Mouse (Mus musculus): Measurements from ENCODE around the gene Tal1.

The Tal1 gene

DNA sequence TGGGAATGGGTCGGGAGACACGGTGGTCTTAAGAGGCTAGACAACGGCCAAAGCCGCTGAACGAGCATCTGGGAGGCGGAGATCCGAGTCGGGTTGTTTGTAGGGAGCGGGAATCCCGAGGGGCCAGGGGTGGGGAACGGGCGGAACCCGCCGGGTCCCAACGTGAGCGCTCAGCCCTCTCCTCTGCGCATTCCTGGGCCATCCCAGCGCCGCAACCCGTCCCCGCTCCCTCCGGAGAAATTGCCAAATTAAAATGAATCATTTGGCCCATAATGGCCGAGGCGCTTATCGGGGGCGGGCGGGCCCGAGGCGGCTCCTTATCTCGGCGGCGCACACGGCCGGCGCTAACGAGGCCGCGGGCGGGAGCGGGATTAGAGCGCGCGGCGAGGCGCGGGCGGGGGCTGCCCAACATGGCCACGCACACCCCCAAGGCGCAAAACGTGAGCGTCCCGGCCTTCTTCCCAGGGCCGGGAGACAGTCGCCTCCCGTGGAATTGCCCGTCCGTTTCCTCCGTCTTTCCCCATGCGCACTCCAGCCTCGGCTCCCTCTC, at the start of gene Tal1:
Gene Tal1 (plus strand): TSS at position 56 of the 550 bp plus-strand sequence.
- no peak for DNase-seq

DNA sequence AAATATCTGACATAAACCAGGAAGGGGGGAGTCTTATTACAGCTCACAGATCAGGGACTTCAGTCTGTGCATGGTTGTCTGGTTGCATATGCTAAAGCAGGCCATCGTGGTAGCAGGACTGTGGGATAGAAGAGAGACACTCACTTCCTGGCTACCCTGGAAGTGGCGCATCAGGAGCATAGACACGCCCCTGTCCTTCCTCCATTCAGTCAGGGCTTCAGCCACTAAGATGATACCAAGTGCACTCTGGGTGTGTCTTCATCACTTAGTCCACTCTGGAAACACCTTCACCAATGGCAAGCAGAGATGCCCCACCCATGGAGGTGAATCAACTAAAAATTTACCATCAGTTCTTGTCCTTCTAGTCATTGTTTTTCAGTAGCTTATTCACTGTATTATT, 42.0 kb upstream of the Tal1 start:
- DNase-seq, result no peak

GRCm38 (mm10) chr4:115019997-115020396, 36.2 kb upstream of the Tal1 start:
- DNase-seq, result no peak

DNA sequence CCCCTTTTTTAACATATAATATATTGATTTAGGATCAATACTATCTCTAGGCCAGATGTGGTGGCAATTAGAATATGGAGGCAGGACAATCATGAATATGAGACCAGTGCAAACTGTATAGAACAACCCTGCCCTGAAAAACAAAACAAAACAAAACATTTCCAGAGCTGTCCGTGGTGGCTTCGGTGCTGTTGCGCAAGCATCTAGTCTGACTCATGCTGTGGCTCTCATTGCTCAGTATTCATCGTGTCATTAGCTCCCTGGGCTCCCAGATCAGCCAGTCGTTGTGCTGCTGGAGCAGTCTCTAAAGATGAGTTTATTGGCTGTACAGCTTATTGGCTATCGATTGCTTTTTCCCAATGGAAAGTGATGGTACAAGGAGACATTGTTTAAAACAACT, 21.2 kb upstream of the Tal1 start:
- DNase-seq, result no peak

DNA sequence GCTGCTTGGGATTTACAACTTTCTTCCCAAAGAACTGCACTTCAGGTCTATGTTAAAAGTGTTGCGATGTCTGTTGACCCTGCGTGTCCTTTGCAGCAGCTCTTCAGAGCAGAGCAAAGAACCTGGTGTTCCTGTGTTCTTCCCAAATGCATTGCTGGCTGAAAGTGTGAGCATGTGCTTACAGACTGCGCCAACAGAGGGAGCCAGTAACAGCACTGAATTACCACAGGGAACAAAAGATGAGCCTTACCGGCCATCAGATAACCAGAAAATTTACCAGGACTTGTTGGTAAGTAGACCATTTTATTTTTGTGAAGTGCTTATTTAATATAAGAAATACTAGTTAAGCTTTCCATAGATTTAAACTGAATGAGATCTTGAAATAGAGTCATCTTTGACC, 18.0 kb upstream of the Tal1 start:
- DNase-seq, result peak; percentile 35

GRCm38 (mm10) chr4:115045621-115046020, 10.6 kb upstream of the Tal1 start:
- DNase-seq, result no peak

- DNase-seq, result peak; percentile 56
Observed at GRCm38 (mm10) chr4:115047750-115048149, 8.5 kb upstream of the Tal1 start.

- DNase-seq, result no peak
Observed at GRCm38 (mm10) chr4:115048190-115048589, 8.0 kb upstream of the Tal1 start.

- no peak for DNase-seq
Observed at GRCm38 (mm10) chr4:115051245-115051644, 5.0 kb upstream of the Tal1 start.

- peak; percentile 52 for DNase-seq
Observed at GRCm38 (mm10) chr4:115052343-115053005, 3.8 kb upstream of the Tal1 start.

DNA sequence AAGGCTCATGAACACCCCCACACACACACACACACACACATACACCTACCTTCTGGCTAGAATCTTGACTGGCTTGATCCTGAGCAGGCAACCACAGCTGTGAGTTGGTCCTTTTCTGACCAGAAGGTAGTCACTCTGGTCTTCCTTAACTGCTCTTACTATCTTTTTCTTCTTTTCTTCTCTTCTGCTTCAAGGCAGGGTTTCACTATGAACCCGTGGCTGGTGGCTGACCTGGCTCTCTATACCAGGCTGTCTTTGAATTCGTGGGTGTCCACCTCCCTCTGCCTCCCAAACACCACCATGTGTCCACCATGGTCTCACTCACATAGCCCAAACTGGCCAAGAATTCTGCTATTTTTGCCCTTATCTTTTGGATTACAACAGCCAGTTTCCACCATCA, 1.2 kb upstream of the Tal1 start:
- DNase-seq, result no peak

GRCm38 (mm10) chr4:115055691-115056090, 535 bp upstream of the Tal1 start:
- DNase-seq, result no peak

DNA sequence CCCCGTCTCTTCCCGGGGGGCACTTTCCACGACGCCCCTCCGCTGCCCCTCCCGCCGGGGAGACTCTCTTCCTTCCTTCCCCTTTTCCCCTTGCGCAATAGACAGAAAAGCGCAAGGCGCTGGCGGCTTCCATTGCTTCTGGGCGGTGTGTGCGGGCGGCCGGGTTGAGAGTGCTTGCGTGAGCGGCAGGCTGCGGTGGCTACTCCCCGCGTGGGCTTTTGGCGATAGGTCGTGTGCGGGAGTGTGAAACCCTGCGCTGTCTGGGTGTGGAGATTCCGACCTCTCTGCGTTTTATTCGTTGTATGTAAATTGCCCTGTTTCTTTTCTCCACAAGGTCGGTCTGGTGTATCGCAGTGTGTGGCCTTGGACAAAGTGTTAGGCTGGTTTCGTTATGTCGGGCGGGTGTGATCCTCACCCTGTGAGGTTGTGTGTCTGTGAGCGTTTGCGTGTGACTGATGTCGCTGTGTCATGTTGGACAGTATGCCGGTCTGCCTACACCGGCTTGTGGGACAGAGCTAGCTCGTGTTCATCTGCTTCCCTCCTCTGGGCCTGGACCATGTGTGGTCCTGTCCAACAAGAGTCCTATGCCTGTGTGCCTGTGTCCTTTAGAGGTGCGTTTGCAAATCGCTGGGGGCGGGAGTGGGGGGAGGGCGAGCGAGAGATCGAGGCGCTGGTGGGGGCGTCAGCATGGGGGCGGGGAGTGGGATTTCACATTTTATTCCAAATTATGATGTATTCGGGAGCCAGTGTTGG, 871 bp downstream of the Tal1 start:
- DNase-seq, result peak; percentile 26

GRCm38 (mm10) chr4:115057674-115058316, 1.6 kb downstream of the Tal1 start:
- no peak for DNase-seq

DNA sequence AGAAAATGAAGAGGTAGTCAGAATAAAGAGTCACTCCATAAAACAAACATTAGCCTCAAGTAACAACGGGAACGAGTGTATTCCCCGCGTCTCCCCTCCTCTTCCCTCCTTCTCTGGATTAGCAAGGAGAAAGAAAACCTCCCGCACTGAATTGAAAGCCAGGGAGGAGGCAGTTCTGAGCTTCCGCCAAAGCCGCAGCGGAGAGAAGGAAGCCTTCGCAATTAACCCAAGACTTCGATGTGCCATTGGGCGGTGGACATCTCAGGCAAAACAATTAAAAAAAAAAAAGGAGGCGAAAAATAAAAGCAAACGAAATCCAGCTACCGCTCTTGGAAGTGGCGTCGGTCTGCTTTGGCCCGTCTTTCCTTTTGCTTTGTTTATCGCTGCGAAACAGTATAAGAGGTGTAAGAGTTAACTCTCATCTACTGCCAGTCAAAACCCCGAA, 2.1 kb downstream of the Tal1 start:
- no peak for DNase-seq

GRCm38 (mm10) chr4:115058871-115059590, 2.8 kb downstream of the Tal1 start:
- no peak for DNase-seq

DNA sequence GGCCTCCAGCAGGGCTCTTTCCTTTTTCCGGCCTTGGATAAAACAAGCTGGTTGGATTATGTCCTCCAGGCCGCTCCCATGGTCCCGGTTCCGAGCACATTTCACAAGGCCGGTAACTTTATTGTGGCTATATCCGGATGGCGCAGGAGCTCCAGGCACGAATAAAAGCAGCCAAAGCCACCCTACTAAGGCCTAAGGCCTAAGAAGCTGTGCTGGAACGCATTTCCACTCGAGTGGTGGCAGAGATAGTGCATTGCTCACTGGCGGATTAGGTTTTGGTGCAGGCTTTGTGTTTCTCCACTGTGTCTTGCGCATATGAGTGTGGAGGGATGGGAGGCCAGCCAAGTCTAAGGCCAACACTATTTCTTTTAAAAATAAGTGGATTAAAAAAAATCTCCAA, 3.6 kb downstream of the Tal1 start:
- no peak for DNase-seq

GRCm38 (mm10) chr4:115060753-115061152, 4.5 kb downstream of the Tal1 start:
- DNase-seq, result no peak

GRCm38 (mm10) chr4:115062540-115062874, 6.3 kb downstream of the Tal1 start:
- no peak for DNase-seq

DNA sequence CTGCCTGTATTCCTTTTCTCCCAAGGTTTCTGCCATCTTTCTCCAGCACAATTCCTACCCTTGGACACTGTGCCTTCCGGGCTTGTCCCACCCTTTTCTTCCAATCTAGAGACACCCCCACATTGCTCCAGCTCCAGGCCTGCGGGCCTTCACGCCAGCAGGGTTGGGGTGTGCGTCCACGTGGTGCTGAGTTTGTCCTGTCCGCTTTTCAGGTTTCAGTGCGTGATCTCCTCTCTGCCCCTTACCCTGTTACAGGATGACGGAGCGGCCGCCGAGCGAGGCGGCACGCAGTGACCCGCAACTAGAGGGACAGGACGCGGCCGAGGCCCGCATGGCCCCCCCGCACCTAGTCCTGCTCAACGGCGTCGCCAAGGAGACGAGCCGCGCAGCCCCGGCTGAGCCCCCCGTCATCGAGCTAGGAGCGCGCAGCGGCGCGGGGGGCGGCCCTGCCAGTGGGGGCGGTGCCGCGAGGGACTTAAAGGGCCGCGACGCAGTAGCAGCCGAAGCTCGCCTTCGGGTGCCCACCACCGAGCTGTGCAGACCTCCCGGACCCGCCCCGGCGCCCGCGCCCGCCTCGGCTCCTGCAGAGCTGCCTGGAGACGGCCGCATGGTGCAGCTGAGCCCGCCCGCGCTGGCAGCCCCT, 6.8 kb downstream of the Tal1 start:
- DNase-seq, result peak; percentile 48

DNA sequence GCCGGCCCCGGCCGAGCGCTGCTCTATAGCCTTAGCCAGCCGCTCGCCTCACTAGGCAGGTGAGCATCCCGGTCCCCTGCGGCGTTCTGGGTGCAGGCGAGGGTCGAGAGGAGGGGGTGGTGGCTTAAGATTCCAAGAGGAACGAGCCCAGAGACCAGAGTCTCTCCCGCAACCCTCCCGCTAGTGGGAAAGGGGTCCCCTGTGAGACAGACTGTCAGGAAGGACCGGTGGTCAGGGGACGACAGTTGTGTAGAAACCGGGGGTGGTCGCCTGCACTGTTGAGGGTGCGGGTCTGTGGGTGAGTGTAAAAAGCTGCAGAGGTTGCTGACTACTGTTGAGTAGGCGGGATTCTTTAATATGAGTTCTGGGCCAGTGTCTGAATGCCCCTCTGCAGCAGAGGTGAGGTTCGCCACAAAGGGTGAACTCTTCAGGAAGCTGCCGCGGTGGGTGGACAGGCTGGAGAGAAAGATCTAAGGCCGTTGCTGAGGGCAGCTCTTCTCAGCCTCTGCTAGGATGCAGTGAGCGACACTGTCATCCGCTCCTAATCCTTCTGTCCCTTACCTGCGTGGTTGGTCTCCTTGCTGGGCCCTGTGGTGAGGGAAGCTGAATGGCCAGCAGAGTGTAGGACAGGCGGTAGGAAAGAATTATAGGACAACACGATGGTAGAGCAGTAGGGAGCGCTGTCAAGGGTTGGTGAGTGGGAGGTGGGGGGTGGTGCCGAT, 7.5 kb downstream of the Tal1 start:
- DNase-seq, result no peak

GRCm38 (mm10) chr4:115071668-115072067, 15.4 kb downstream of the Tal1 start:
- no peak for DNase-seq

Data from right cerebral cortex, postnatal 14 days (tissue).